Mouse (Mus musculus) bone marrow macrophage, adult 2 months (primary cell): ENCODE data around the gene Marcksl1.

Experiments used
- CTCF ChIP-seq: IDR thresholded peaks from 2 replicates; pipeline ENCODE4 v1.5.1; 2012; ENCODE audit warnings: low read depth, mild to moderate bottlenecking, low read length, moderate library complexity
- POLR2A ChIP-seq: IDR thresholded peaks from 2 replicates; pipeline ENCODE4 v1.6.1; 2012; ENCODE audit warnings: mild to moderate bottlenecking, low read depth, low read length, borderline replicate concordance

DNA sequence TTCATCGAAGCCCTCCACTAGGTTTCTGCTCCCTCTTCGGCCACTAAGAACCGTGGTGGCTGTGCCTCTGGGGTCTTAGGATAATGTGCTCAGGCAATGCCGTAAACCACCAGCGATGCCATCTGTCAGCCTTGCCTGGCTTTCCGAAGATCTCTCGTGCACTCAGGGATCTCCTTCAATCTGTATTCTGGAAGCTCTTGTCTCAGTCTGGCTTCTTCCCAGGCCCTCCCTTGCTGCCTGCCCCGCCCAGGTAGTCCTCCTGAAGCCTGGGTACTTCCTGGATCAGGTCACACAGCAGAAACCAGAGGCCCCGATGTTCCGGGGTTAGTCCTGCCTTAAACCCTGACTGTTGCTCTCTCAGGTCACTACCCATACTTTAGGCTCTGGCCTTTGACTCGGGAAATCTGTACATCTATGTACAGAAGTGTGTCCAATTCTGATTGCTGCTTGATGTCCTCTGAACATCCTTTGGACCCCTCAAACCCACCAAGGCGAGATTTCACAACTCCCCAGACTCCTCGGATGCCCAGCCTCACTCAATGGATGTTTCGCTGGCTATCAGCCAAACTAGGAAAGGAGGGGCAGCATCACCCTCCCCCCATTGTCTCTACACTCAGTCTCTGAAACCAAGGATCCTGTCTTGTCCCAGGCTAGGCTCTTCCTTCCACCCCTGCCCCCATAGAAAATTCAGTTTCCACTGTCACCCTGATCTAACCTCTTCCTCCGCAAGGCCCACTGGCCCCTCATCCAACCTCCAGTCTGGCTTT is 4.4 kb upstream of the Marcksl1 start:
- TF ChIP-seq CTCF (no peak), POLR2A (no peak)
